Mouse (Mus musculus): Measurements from ENCODE around the gene Nrbp1.

Nrbp1 gene

DNA sequence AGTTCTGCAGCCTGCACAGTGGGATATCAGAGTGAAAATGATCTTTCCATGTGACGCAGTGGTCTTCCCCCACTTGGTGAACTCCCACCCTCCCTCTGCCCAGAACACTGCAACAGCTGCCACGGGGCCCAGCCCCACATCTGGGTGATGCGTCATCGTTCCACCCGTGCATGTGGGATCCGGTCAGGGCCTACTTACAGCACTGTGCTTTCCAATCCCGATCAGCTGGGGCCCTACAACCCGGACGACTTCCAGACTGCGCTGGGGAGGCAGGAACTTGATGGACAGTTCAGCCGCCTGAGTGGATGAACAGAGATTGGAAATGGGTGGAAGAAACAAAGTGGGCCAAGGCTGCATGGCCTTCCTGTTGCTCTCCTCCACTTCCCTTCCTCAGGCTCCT lies 17.0 kb downstream of the Nrbp1 start:
- CTCF ChIA-PET = no interaction called here

DNA sequence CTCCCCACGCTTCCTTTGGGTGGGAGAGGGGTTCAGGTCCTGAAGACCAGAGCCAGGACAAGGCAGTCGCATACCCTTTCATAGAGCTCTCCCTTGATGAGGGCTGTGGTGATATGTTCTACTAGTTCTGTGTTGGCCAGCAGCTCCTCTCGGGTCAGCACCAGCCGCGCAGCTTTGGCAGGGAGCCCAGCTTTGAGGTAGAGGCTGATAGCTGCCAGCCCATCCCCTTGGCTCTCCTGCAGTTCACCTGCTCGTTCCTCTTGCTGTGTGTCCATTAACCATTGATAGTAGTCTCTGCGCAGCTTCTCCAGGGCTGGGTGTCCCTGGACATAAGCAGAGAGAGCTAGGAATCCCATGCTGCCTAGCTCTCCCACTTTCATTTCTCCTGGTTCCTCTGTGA lies 25.4 kb downstream of the Nrbp1 start:
- CTCF ChIA-PET = interaction anchor here (0.6 kb wide), 1 partner anchor 1558 kb away, joined by 5 read pairs; no protein-coding TSS in a partner anchor

DNA sequence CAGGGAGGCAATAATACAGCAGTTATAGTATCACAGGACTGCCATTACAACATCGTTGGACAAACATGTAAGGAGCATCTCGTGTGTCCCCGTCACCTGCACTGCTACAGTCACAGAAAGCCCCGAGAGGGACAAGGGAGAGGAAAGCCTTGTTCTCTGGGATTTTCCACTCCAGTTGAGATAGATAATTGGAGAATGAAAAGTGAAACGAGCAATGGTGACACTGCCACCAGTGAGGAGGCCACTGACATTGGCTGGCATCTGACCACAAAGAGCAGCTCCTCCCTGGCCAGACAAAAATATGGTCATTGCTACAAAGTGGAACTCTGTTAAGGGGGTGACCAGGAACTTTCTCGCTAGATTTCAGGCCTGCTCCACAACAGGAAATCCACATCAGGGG lies 27.0 kb downstream of the Nrbp1 start:
- CTCF ChIA-PET = no interaction called here

DNA sequence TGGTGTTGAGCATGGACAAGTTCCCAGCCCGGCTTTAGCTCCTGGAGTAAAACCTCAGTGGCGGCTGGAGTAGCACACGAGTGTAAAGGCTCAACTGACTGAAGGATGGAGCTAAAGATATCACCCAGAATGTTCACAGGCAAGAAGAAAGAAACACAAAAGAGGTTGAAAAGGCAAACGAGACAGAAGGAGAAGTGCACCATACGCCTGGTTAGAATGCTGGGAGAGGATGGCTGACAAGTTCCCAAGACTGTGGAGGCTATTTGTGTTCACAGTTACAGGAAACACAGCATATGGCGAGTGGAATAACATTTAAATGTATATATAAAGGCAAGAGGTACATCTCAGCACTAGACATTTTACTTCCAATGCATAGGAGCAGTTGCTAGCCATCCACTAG lies 32.4 kb downstream of the Nrbp1 start:
- CTCF ChIA-PET = no interaction called here

DNA sequence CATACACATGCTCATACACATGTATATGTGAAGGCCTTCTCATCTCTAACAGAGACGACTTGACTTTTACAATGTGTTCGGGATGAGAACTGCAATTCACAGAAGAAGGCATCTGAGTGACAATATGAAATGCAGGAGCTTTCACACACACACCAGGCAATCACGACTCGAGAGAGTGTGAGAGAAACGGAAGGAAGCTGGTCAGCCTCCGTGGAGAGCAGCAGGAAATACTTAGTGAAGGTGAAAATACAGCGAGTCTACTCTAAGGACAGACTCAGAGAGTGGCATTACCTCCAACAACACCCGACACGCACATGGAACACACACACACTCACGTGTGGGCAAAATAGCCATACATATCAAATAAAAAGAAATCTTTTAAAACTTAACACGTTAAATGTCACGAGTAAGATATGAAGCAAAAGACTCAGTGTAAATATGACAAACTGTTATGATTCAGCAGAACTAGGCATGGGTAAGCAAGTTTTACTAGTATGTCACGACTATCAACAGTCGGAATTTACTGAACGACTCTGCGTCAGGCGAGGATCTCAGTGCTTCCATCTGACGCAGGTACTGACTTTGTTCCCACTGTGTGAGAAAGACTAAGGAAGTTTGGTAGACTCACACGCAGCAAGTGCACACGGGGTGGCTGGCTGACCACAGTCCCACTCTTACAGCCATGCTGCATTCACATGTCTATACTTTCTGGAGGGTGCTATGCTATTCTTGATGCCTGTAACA lies 38.8 kb downstream of the Nrbp1 start:
- CTCF ChIA-PET = no interaction called here

DNA sequence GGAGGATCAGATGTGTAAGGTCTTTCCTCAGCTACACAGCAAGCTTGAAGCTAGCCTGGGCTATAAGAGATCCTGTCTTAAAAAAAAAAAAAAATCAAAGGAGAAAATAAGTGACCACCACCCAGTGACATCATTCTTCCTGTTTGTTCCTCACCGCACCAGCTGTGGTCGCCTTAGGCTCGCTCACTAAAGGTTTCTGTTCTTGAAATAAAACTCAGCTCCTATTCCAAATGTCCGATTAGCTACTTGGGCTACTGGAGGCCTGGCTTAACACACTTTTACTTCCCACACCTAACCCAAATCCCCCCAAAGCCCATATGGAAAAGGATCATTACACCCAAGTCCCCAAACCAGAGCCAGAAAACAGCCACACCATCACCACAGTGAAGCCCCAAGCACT lies 47.6 kb downstream of the Nrbp1 start:
- CTCF ChIA-PET = interaction anchor here (0.5 kb wide), 1 partner anchor 17 kb away, joined by 4 read pairs; no protein-coding TSS in a partner anchor

DNA sequence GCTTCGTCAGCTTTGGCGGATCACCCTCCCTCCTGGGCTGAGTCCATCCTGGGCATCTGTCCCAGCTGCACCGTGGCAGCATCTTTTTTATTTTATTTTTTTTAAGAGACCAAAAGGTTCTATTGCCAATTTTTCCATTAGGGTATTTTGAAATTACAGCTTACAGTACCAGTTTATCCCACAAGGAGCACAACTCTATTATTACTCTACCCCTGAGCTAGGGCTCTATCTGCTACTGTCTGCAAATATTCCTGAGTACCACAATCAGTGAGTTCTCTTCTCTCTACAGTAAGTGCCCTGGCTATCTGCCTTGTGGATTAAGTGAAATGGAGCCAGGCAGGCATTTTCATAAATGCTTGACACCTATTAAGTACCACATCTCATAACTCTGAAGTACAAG lies 48.0 kb downstream of the Nrbp1 start:
- CTCF ChIA-PET = interaction anchor here (0.5 kb wide), 1 partner anchor 17 kb away, joined by 4 read pairs; no protein-coding TSS in a partner anchor

DNA sequence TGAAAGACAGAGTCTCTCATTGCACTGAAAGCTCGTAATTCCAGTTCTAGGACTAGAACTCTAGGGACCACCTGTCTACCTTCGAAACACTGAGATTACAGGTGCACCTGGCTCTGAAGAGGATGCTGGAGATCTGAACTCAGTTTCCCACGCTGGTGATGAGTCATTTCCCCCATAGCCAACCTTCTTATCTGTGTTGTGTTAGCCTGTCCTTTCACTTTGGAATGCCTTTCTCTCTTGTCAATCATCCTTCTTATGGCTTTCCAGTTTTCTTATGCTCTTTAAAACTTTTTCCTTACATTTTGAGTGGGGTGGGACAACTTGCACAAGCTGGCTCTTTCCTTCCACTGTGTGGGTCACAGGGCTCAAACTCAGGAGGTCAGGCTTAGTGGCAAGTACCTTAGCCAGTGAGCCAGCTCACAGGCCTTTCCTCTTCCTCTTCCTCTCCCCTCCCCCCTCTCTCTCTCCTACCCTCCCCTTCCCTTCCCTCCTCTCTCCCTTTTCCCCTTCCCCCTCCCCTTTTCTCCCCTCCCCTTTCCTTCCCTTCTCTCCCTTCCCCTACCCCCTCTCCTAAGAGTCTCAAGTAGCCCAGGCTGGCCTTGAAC lies 49.1 kb downstream of the Nrbp1 start:
- CTCF ChIA-PET = interaction anchor here (0.6 kb wide), 1 partner anchor 33 kb away, joined by 3 read pairs; no protein-coding TSS in a partner anchor

DNA sequence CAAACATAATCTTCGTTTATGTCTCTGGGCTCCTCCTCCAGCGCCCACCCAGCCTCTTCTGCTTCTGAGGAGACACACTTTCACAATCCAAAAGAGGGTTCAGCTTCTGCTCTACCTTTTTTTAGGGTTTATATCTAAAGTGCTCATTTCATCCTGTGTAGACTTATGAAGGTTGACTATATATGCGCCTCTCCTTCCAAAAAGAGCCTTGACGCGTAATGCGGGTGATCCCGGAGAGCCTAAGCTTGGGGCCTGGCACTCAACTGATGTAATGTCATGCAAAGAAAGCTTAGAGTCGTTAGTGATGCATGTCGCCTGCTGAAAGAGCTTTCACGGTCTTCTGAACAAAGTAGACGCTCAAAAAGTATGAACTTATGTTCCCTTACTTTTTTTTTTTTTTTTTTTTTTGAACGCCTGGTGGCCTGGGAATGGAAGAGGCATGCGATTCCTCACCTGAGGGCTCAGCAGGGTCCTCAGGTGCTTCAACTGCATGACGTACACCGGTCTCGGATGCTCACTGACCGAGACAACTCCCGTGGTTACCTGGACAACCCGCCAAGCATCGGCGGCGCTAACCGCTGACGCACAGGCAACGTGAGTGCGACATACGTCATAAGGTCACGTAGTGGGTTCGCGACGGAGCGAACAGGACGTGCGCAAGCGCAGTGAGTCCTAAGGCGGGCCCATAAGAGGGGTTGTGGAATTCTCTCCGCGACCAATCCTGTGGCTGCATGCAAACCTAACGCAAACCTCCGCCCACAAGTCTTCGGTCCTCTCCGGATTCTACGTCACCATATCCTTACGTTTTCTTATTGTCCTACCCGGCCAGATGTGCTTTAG lies 50.1 kb downstream of the Nrbp1 start, which contains the start of gene Ift172:
Gene Ift172 (minus strand): TSS at position 596 of the 840 bp plus-strand sequence.
- CTCF ChIA-PET = interaction anchor here (0.6 to 0.9 kb wide), 6 partner anchors 11 to 236 kb away, joined by 3 to 19 read pairs (median 4); partner anchors contain the start of genes Cad, Gm29609 and Nrbp1

DNA sequence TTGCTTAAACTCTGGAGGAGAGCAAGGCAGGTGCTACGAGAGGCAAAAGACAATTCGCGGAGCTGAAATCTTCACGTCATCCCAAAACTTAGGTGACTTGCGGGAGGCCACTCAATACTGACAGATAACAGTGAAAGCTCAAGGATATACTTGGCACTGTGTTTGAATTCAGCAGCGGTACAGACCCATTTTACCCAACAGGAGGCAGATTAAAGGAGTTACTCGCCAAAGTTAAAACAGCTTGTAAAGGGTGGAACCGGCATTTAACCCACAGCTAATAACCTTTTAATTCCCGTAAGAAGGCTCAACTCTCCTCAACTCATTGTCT lies 50.7 kb downstream of the Nrbp1 start:
- CTCF ChIA-PET = interaction anchor here (0.5 to 0.9 kb wide), 2 partner anchors 51 to 53 kb away, joined by 3 read pairs; partner anchors contain the start of gene Nrbp1

DNA sequence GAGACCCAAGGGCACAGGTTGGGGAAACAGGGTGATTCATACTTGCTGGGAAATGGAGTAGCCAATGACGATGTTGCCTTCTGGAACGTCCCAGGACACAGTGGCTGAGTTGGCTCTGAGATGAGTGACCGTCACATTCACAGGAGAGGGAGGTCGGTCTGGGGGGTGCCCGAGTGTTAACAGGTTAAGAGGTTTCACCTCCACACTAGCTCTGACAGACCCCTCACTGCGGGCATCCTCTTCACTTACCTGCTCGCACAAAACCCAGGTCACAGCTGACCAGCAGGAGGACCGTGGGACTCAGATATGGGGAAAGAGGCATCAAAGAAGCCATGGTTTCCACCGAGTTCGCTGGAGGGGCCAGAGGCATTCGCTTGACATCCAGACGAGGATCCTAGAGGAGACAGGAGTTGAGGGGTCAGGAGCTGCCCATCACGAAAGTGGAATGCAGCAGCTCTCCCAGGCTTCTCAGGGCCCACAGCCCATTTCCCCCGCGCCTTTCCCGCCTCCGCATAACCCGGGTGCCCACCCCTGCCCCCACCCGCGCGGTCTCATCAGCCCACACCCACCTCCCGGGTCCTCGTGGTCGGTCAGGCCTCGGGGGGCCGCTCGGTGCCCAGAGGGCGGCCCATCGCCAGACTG lies 54.4 kb downstream of the Nrbp1 start:
- CTCF ChIA-PET = interaction anchor here (0.7 kb wide), 1 partner anchor 1369 kb away, joined by 6 read pairs; no protein-coding TSS in a partner anchor

DNA sequence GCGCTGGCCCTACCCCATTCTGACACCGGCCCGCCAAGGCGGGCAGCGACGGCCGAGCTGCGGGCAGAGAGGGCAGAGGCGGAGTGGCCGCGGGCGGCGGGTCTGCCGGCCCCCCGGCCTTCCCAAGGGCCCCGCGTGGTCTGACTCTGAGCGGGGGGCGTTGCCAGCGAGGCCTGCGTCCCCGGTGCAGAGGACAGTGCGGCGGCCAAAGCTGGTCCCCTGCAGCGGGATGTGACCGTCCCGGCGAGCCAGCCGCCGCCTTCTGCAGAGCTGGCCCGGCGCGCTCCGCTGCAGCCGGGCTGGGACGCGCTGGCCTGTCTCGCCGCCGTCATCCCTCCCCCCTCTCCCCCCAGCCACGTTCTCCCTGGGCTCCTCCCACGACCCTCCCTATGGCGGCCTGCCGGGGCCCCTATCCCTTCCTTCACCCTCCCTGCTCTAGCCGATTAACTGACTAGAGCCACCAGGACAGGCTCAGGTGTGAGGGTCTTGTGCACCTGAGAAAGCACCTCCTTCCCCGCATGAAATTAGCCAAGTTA lies 55.0 kb downstream of the Nrbp1 start, which contains the start of gene Fndc4:
Gene Fndc4 (minus strand): TSS at position 475 of the 536 bp plus-strand sequence.
- CTCF ChIA-PET = interaction anchor here (0.7 kb wide), 1 partner anchor 1368 kb away, joined by 6 read pairs; no protein-coding TSS in a partner anchor

DNA sequence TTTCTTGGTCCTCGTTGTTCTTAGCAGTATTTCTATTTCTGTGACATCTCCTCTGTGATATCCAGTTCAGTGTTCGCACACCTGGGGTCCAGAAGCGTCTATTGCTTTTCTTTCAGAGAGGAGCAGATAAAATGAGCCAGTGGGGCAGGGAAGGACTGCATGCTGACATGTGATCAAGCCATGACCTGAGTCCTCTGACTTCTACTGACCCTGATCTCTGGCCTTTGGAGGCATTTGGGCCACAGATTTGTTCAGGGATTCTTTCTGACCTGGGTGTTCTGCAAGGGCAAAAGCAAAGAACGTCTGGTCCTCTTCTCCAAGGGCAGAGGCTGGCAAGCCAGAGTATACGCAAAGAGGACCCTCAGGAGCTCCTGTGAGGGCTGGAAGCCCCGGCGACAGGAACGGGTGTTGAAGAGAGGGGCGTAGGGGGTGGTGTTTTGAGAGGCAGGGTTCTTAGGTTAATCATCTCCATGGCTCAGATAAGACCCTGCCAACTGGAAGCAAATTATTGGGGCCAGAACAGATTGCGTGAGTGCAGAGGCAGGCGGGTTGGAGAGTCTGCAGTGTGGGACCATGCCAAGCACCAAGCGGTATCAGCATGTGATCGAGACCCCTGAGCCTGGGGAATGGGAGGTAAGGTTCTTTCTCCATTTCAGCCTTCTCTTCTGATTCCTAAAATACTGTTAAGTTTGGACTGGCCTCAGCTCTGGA lies 56.5 kb downstream of the Nrbp1 start, which contains the start of gene Gckr:
Gene Gckr (plus strand): TSS at position 397 of the 711 bp plus-strand sequence.
- CTCF ChIA-PET = no interaction called here

DNA sequence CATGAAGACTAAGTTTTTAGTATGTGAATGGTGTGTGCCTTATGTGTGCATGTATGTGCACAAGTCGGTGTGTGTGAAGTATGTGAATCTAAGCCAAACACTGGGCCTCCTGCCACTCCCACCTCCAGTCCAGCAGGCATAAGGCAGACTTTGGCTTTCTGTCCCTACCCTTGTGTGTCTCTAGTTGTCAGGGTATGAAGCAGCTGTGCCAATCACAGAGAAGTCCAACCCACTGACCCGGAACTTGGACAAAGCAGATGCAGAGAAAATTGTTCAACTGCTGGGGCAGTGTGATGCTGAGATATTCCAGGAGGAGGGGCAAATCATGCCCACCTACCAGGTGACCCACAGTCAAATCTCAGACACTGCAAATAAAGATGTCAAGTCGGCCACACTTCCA lies 57.3 kb downstream of the Nrbp1 start:
- CTCF ChIA-PET = no interaction called here

DNA sequence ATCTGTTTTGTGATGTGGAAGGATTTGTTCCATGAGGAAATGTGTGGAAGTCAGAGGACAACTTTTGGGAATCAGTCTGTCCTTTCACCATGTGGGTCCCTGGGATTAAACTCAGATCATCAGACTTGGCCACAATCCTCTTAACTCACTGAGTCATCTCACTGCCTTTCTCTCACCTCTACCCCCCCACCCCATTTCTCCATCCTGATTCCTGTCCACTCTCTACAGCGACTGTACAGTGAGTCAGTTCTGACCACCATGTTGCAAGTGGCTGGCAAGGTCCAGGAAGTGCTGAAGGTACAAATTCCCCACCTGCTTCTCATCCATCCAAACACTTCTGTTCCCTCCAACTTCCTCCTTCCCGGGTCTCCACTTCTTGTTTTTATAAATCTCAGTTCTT lies 57.8 kb downstream of the Nrbp1 start:
- CTCF ChIA-PET = no interaction called here
